ENCODE assay signal across 8 mouse cellular contexts in genomic region chr4:91400423-91400822, GRCm38 (mm10). TPM values are rescaled to one million over a fixed set of nuclear protein-coding genes. Genes with fewer than 3 reads are reported as not detected.
DNase-seq lines count a peak whose midpoint lies in the region; ATAC-seq and TF ChIP-seq lines count a peak whose summit lies in the region.

Gene Elavl2 (minus strand): TSS chr4:91400785.

- intact Hi-C loops in left cerebral cortex, postnatal 14 days (cut with DNase I): no loop called here

- peaks cover 11% of the 10 kb centered on the region for H3K4me1 ChIP-seq in forebrain, embryonic 15.5 days
- no peaks in the 10 kb centered on the region for H3K4me1 ChIP-seq in lung, postnatal 0 days (ENCODE audit: insufficient read depth, low read depth, low read length)

- TF ChIP-seq CTCF in lung, postnatal 0 days (IDR thresholded peaks at IDR 0.05): no peak

- DNase-seq in left cerebral cortex, adult 18-20 months (ENCODE audit: low spot score in 2 of 2): no peak
- DNase-seq in left cerebral cortex, adult 11 months (ENCODE audit: low spot score): no peak
- no peak for DNase-seq in left cerebral cortex, postnatal 14 days (ENCODE audit: low spot score in 2 of 2)
- DNase-seq in retina, embryonic 14.5 days (ENCODE audit: low spot score): peak; percentile 7
- DNase-seq in kidney, postnatal 36 days: no peak
- DNase-seq in lung, postnatal 0 days (ENCODE audit: low spot score): no peak
- DNase-seq in kidney, adult 8-10 months: no peak

- H3K4me3 ChIP-seq in forebrain, embryonic 15.5 days: peak within 1 kb of the TSS; percentile 44
- no peak within 1 kb of the TSS for H3K4me3 ChIP-seq in lung, postnatal 0 days (ENCODE audit: low read depth, low read length)

- H3K36me3 ChIP-seq in forebrain, embryonic 15.5 days: no peaks in the 10 kb centered on the region
- no peaks in the 10 kb centered on the region for H3K36me3 ChIP-seq in lung, postnatal 0 days (ENCODE audit: insufficient read depth, low read length)

- peak within 1 kb of the TSS; percentile 31; the same call in 1 of the 2 replicates for H3K27ac ChIP-seq in forebrain, embryonic 15.5 days (replicated peaks)
- H3K27ac ChIP-seq in lung, postnatal 0 days (ENCODE audit: low read length): no peak within 1 kb of the TSS

- no peaks in the 10 kb centered on the region; the same call in 1 of the 2 replicates for H3K27me3 ChIP-seq in forebrain, embryonic 15.5 days
- H3K27me3 ChIP-seq in lung, postnatal 0 days (replicated peaks; ENCODE audit: insufficient read depth, low read length): no peaks in the 10 kb centered on the region; the same call in 1 of the 2 replicates

- peak; percentile 73 for ATAC-seq in forebrain, embryonic 15.5 days (replicated peaks)
- ATAC-seq in lung, postnatal 0 days: no peak

- no peak for TF ChIP-seq EP300 in lung, postnatal 0 days (IDR thresholded peaks at IDR 0.05)

- H3K9ac ChIP-seq in forebrain, embryonic 15.5 days (replicated peaks): peak within 1 kb of the TSS; percentile 43
- no peak within 1 kb of the TSS for H3K9ac ChIP-seq in lung, postnatal 0 days (replicated peaks; ENCODE audit: low read depth)

- no peaks in the 10 kb centered on the region for H3K9me3 ChIP-seq in forebrain, embryonic 15.5 days
- no peaks in the 10 kb centered on the region for H3K9me3 ChIP-seq in lung, postnatal 0 days (ENCODE audit: low read length)

- WGBS in forebrain, embryonic 15.5 days: under 1% methylated on average over 28 of the region's 28 CpGs
- 3% methylated on average over 28 of the region's 28 CpGs for WGBS in lung, postnatal 0 days

- peak within 1 kb of the TSS; percentile 88 for H3K4me2 ChIP-seq in forebrain, embryonic 15.5 days (replicated peaks)
- no peak within 1 kb of the TSS for H3K4me2 ChIP-seq in lung, postnatal 0 days (replicated peaks; ENCODE audit: low read depth, low read length)

RNA-seq across cellular contexts. Expression of gene Elavl2, which starts in this region (rescaled TPM):
- total RNA-seq in left cerebral cortex, adult 18-20 months (2021): 100 to 1,000 TPM in 1 of 2 experiments, 10 to 100 TPM in 1; 94.8 to 104 TPM
- polyA plus RNA-seq in forebrain, embryonic 15.5 days (2015; fragmentation: Nextera tagmentation; extraction: Ambion mirVana): 144 TPM in 2 replicates
- 100 to 1,000 TPM; 104 to 109 TPM for total RNA-seq in left cerebral cortex, postnatal 14 days (2021)
- polyA plus RNA-seq in lung, postnatal 0 days (2015; fragmentation: Nextera tagmentation; extraction: Ambion mirVana): 0.39 and 0.46 TPM in 2 replicates

Comparison
In these comparisons a context has a peak if more than half of its experiments do, and no peak if none do; other contexts are left out.
1. RNA of gene Elavl2 (polyA plus RNA-seq): 144 TPM in forebrain, embryonic 15.5 days; 0.39 to 0.46 TPM in lung, postnatal 0 days; every median in the first group is over 10 times any median in the second.